In genomic region chr8:94754486-94754885, GRCm38 (mm10) we compare ENCODE assay signal across 20 mouse cellular contexts. TPM values are rescaled to one million over a fixed set of nuclear protein-coding genes. Genes with fewer than 3 reads are reported as not detected.
"Had no signal": no experiment of that assay in that cellular context is flagged by ENCODE, and none has a peak within 500 bp of the region (broad histone marks: within the 10 kb centered on the region; RNA-seq: fewer than 3 reads in every experiment).

No protein-coding gene starts in this region.

- H3K9me3 ChIP-seq: limb, embryonic 10.5 days; liver, embryonic 15.5 days; midbrain, embryonic 15.5 days; neural tube, embryonic 15.5 days had no signal

- ATAC-seq: lung, postnatal 0 days; midbrain, embryonic 15.5 days had no signal

- H3K27me3 ChIP-seq: midbrain, embryonic 15.5 days; neural tube, embryonic 15.5 days had no signal

- H3K4me3 ChIP-seq: left cerebral cortex, adult 2 months; limb, embryonic 10.5 days; liver, embryonic 15.5 days; midbrain, embryonic 15.5 days; neural tube, embryonic 15.5 days had no signal

- H3K4me2 ChIP-seq: liver, embryonic 11.5 days; liver, embryonic 15.5 days; midbrain, embryonic 11.5 days; midbrain, embryonic 15.5 days; neural tube, embryonic 15.5 days had no signal

- H3K9ac ChIP-seq: liver, embryonic 15.5 days; midbrain, embryonic 15.5 days; neural tube, embryonic 15.5 days had no signal

- H3K36me3 ChIP-seq: limb, embryonic 10.5 days; liver, embryonic 15.5 days; midbrain, embryonic 15.5 days; neural tube, embryonic 15.5 days had no signal

- H3K27ac ChIP-seq: left cerebral cortex, adult 2 months; limb, embryonic 10.5 days; liver, embryonic 15.5 days; midbrain, embryonic 15.5 days; neural tube, embryonic 15.5 days had no signal

- H3K4me1 ChIP-seq: limb, embryonic 10.5 days; liver, embryonic 15.5 days; midbrain, embryonic 15.5 days; neural tube, embryonic 15.5 days had no signal

- DNase-seq: kidney, adult 11 months; kidney, postnatal 10 days; lung, adult 2 months; lung, postnatal 4 days; right cerebral cortex, postnatal 4 days; thymus, postnatal 4 days had no signal

RNA-seq across cellular contexts. Expression of gene Ccl22, which starts 9.1 kb away (rescaled TPM):
- total RNA-seq: layer of hippocampus, postnatal 25 days; left cerebral cortex, postnatal 14 days; megakaryocyte, adult 5-6 weeks had no signal
- polyA plus RNA-seq: kidney, embryonic 14.5 days; limb, embryonic 10.5 days; liver, embryonic 11.5 days; midbrain, embryonic 11.5 days; neural tube, embryonic 11.5 days; neural tube, embryonic 15.5 days; stomach, embryonic 16.5 days had no signal

RNA-seq across cellular contexts. Expression of gene Ccl17, which starts 55.8 kb away (rescaled TPM):
- polyA plus RNA-seq: kidney, embryonic 14.5 days; limb, embryonic 10.5 days; liver, embryonic 15.5 days; midbrain, embryonic 11.5 days; neural tube, embryonic 11.5 days had no signal

RNA-seq across cellular contexts. Expression of gene Pllp, which starts 58.4 kb away (rescaled TPM):
- total RNA-seq: megakaryocyte, adult 5-6 weeks had no signal
- polyA plus RNA-seq: limb, embryonic 10.5 days had no signal
